Mouse (Mus musculus): Measurements from ENCODE around the gene Tnk1. TPM values are rescaled to one million over a fixed set of nuclear protein-coding genes. Genes with fewer than 3 reads are reported as not detected.
A peak's percentile ranks its signal among the peaks of the same experiment; 100 is the strongest.

The Tnk1 gene
- total and polyA plus RNA-seq, 2 experiments from 2014 or later = 0.50 TPM; not detected in 1

DNA sequence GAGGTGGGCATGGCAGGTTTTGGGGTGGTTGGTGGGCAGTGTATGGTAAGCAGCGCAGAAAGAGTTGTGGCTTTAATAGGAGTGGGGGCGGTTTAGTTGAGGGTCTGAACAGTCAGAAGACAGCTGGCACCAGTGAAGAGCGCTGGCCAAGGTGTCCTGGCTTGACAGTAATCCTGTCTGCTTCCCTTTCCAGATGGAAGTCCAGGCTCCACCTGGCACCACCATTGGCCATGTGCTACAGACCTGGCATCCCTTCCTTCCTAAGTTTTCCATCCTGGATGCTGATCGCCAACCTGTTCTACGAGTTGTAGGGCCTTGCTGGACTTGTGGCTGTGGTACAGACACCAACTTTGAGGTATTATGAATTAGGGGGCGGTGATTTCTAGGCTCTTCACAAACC is 10.5 kb downstream of the Tnk1 start:
- H3K9ac ChIP-seq (replicated peaks; ENCODE audit: low read depth, low read length) = no peak overlapping the region
- no peak overlapping the region for H3K4me3 ChIP-seq (ENCODE audit: low read depth, low read length)
- no peaks in the 10 kb centered on the region for H3K9me3 ChIP-seq (replicated peaks; ENCODE audit: control insufficient read depth, low read length)
- H3K36me3 ChIP-seq (replicated peaks; ENCODE audit: control insufficient read depth, insufficient read depth, low read length) = peaks cover 41% of the 10 kb centered on the region
- H3K4me2 ChIP-seq (ENCODE audit: low read depth, low read length) = no peak overlapping the region
- WGBS = 95% methylated on average over 6 of the region's 6 CpGs
- TF ChIP-seq EP300 (IDR thresholded peaks at IDR 0.05; ENCODE audit: low read depth) = no peak
- no peak for TF ChIP-seq CTCF (IDR thresholded peaks at IDR 0.05; ENCODE audit: low read depth)
- H3K27me3 ChIP-seq (ENCODE audit: control insufficient read depth, insufficient read depth, low read length) = no peaks in the 10 kb centered on the region
- no peak for ATAC-seq (ENCODE audit: insufficient read depth, low read depth)
- no peak overlapping the region for H3K27ac ChIP-seq (ENCODE audit: low read depth)
- H3K4me1 ChIP-seq (ENCODE audit: control insufficient read depth, insufficient read depth) = peaks cover 20% of the 10 kb centered on the region; the same call in 1 of the 2 replicates
- DNase-seq (ENCODE audit: low spot score) = no peak

DNA sequence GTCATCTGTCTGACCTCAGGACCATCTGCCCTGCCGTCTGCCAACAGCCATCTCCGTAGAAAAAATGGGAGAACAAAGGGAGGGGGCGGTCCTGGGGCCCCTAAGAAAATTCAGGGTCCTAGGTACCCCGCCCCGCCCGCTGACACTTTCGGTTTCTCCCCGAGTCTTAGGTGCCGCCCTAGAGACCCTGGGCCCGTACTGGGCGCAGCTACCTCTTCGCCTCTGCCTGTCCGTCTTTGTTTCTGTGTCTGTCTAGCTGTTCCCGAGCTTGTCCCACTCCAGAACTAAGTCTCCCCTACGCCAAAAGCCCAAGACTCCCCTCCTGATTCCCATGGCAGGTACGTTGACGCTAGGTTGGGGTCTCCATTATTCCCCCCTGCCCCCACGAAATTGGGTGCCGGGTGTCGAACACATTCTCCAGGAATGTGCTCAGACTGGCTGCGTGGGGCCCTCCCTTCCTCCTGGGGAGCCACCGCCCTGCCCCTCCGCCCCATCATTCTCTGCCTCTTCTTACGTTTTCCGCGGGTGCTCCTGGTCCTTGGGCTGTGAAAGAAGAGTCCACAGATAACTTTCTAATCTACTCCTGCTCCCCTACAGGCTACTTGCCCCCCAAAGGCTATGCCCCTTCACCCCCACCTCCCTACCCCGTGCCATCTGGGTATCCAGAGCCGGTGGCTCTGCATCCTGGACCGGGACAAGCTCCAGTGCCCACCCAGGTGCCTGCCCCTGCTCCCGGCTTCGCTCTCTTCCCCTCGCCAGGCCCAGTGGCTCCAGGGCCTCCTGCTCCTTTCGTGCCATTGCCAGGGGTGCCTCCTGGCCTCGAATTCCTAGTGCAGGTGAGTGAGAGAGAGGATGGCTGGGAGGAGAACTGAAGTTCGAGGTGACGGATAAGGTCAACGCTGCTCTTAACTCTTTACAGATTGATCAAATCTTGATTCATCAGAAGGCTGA is 11.5 kb downstream of the Tnk1 start:
- Histone ChIP-seq H3K4me2 (ENCODE audit: low read depth, low read length) (peak overlapping the region; percentile 63), H3K36me3 (replicated peaks; ENCODE audit: control insufficient read depth, insufficient read depth, low read length) (peaks cover 38% of the 10 kb centered on the region), H3K27me3 (ENCODE audit: control insufficient read depth, insufficient read depth, low read length) (no peaks in the 10 kb centered on the region), H3K9ac (replicated peaks; ENCODE audit: low read depth, low read length) (peak overlapping the region; percentile 77), H3K4me1 (ENCODE audit: control insufficient read depth, insufficient read depth) (peaks cover 20% of the 10 kb centered on the region; the same call in 1 of the 2 replicates), H3K9me3 (replicated peaks; ENCODE audit: control insufficient read depth, low read length) (no peaks in the 10 kb centered on the region), H3K27ac (ENCODE audit: low read depth) (peak overlapping the region; percentile 90), H3K4me3 (ENCODE audit: low read depth, low read length) (peak overlapping the region; percentile 79)
- DNase-seq (ENCODE audit: low spot score) (no peak), ATAC-seq (ENCODE audit: insufficient read depth, low read depth) (peak; percentile 37)
- 13% methylated on average over 36 of the region's 37 CpGs for WGBS
- TF ChIP-seq CTCF (IDR thresholded peaks at IDR 0.05; ENCODE audit: low read depth) (no peak), EP300 (IDR thresholded peaks at IDR 0.05; ENCODE audit: low read depth) (no peak)

DNA sequence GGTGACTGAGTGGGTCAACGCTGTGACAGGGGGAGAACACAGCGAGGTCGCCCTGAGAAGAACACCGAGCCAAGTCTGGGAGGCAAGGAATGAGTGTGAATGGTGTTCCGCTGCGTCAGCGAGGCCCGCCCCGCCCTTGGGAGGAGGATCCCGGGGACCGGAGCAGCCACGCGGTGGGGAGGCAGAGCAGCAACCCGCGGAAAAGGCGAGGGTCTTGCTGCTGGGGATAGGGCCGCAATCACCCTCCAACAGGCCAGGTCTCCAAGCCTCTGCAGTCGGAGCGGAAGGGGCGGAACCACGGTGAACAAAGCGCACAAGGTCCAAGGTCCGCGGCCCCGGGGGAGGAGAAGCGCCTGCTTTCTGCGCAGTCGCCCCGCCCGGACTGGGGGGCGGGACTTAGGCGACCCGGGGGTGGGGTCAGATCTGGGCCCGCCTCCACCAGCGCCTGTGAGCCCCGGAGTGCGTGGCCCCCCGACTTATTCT is 12.3 kb downstream of the Tnk1 start, which contains the start of gene Plscr3:
TSS of gene Plscr3 (plus strand) at position 179 of the 483 bp plus-strand sequence.
- no peaks in the 10 kb centered on the region for H3K27me3 ChIP-seq (ENCODE audit: control insufficient read depth, insufficient read depth, low read length)
- H3K4me1 ChIP-seq (ENCODE audit: control insufficient read depth, insufficient read depth) = peaks cover 20% of the 10 kb centered on the region; the same call in 1 of the 2 replicates
- 0% methylated on average over 37 of the region's 38 CpGs for WGBS
- DNase-seq (ENCODE audit: low spot score) (peak; percentile 95), ATAC-seq (ENCODE audit: insufficient read depth, low read depth) (peak; percentile 95)
- H3K27ac ChIP-seq (ENCODE audit: low read depth) = peak within 1 kb of the TSS; percentile 90
- TF ChIP-seq CTCF (IDR thresholded peaks at IDR 0.05; ENCODE audit: low read depth) (no peak), EP300 (IDR thresholded peaks at IDR 0.05; ENCODE audit: low read depth) (no peak)
- peak within 1 kb of the TSS; percentile 63 for H3K4me2 ChIP-seq (ENCODE audit: low read depth, low read length)
- H3K9ac ChIP-seq (replicated peaks; ENCODE audit: low read depth, low read length) = peak within 1 kb of the TSS; percentile 77
- peaks cover 31% of the 10 kb centered on the region for H3K36me3 ChIP-seq (replicated peaks; ENCODE audit: control insufficient read depth, insufficient read depth, low read length)
- H3K9me3 ChIP-seq (replicated peaks; ENCODE audit: control insufficient read depth, low read length) = no peaks in the 10 kb centered on the region
- H3K4me3 ChIP-seq (ENCODE audit: low read depth, low read length) = peak within 1 kb of the TSS; percentile 79

DNA sequence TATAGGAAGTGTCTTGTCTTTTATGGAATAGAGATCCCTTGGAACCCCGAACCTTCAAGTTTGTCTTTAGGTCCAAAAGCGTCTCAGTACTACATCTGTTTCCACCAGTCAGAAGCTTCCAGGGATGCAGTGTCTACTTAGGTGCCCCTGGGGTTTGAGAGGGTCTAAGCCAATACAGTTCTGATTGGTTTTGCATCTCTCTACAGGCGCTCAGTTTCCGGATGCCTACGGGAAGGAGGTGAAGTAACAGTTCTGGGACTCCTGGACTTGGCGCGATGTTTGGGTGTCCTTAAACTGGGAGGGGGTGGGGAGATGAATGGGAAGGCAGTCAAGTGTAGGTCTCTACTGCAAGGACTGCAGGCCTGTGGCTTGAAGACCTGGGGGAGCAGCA is 19.8 kb downstream of the Tnk1 start:
- Histone ChIP-seq H3K9ac (replicated peaks; ENCODE audit: low read depth, low read length) (peak overlapping the region; percentile 70), H3K4me2 (ENCODE audit: low read depth, low read length) (peak overlapping the region; percentile 83), H3K4me1 (ENCODE audit: control insufficient read depth, insufficient read depth) (peaks cover 11% of the 10 kb centered on the region; the same call in 1 of the 2 replicates), H3K27me3 (ENCODE audit: control insufficient read depth, insufficient read depth, low read length) (peaks cover 33% of the 10 kb centered on the region), H3K9me3 (replicated peaks; ENCODE audit: control insufficient read depth, low read length) (no peaks in the 10 kb centered on the region), H3K36me3 (replicated peaks; ENCODE audit: control insufficient read depth, insufficient read depth, low read length) (no peaks in the 10 kb centered on the region), H3K27ac (ENCODE audit: low read depth) (peak overlapping the region; percentile 82), H3K4me3 (ENCODE audit: low read depth, low read length) (peak overlapping the region; percentile 64)
- no peak for DNase-seq (ENCODE audit: low spot score)
- 2% methylated on average over 7 of the region's 7 CpGs for WGBS
- ATAC-seq (ENCODE audit: insufficient read depth, low read depth) = no peak
- TF ChIP-seq EP300 (IDR thresholded peaks at IDR 0.05; ENCODE audit: low read depth) (no peak; the same call in 1 of the 2 replicates), CTCF (IDR thresholded peaks at IDR 0.05; ENCODE audit: low read depth) (no peak)

DNA sequence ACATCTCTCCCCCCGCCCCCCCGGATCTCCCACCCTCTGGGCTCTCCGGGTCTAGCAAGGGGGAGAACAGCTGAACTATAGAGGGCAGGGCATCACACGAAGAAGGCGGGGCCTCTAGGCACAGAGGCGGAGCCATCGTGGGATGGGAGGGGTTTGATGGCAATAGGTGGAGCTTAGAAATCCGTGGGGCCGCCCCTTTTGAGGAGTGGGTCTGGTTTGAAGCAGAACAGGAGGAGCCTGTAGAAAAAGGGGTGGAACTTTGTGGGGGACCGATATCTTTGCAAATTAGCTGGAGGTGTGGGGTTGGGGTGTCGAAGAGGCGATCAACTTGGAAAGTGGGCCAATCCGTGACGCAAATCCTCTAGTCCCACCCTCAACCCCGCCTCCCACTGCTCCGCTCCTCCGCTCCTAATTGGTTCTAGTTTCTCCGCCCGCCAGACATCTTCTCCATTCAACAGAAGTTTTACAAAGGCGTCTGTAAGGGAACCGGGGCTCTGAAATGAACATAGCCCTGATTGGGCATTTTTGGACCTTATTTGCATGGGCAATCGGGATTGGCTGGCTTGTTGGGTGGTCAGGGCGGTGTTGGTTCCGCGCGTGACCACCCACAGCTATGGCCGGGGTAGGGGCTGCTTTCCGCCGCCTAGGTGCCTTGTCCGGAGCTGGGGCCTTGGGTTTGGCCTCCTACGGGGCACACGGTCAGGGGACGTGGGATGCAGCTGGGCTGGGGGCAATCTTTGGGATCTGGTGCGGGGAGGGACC is 20.4 kb downstream of the Tnk1 start, which contains the start of gene Tmem256:
TSS of gene Tmem256 (plus strand) at position 563 of the 762 bp plus-strand sequence.
- Histone ChIP-seq H3K27ac (ENCODE audit: low read depth) (peak within 1 kb of the TSS; percentile 82), H3K9ac (replicated peaks; ENCODE audit: low read depth, low read length) (peak within 1 kb of the TSS; percentile 70), H3K9me3 (replicated peaks; ENCODE audit: control insufficient read depth, low read length) (no peaks in the 10 kb centered on the region), H3K27me3 (ENCODE audit: control insufficient read depth, insufficient read depth, low read length) (peaks cover 39% of the 10 kb centered on the region), H3K4me2 (ENCODE audit: low read depth, low read length) (peak within 1 kb of the TSS; percentile 83), H3K4me1 (ENCODE audit: control insufficient read depth, insufficient read depth) (peaks cover 11% of the 10 kb centered on the region; the same call in 1 of the 2 replicates), H3K36me3 (replicated peaks; ENCODE audit: control insufficient read depth, insufficient read depth, low read length) (no peaks in the 10 kb centered on the region), H3K4me3 (ENCODE audit: low read depth, low read length) (peak within 1 kb of the TSS; percentile 64)
- peak; percentile 75 for TF ChIP-seq EP300 (IDR thresholded peaks at IDR 0.05; ENCODE audit: low read depth)
- TF ChIP-seq CTCF (IDR thresholded peaks at IDR 0.05; ENCODE audit: low read depth) = 0 out of 2 replicates have a peak, but pooled peaks have one; percentile 1
- WGBS = under 1% methylated on average over 34 of the region's 34 CpGs
- DNase-seq (ENCODE audit: low spot score) = peak; percentile 99
- ATAC-seq (ENCODE audit: insufficient read depth, low read depth) = peak; percentile 91
